Mouse (Mus musculus): Measurements from ENCODE around the gene Mustn1.

DNA sequence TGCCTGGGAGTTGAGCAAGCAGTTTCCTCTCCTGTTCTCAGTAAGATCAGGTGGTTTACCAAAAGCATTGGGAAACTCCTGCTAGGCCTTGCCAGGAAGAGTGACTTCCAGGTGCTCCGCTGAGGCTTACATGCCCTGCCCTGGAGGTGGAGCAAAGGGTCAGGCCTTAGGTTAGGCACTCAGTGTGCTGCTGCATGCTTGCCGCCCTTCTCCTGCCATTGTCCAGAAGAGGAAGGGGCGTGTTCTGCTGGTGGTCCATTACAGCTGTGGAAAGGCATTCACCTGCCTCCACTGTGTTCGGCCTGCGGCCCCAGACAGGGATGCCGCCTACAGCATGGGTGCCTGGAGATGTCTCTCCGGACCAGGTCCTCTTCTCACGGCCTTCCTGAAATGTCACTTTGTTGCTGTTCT lies 9.6 kb upstream of the Mustn1 start:
- TF ChIP-seq CTCF (conservative IDR thresholded peaks at IDR 0.05; ENCODE audit: low read length) (no peak), NANOG (IDR thresholded peaks at IDR 0.05; ENCODE audit: borderline replicate concordance, low read length) (no peak)
